Mouse (Mus musculus) MEL (cell line): ENCODE measurements around the gene Sox21.

ENCODE experiments used
- BHLHE40 ChIP-seq: IDR thresholded peaks from 2 replicates; pipeline ENCODE4 v1.6.1; 2012; ENCODE audit warnings: low read depth, mild to moderate bottlenecking, inconsistent platforms, low read length, improper control_type of control experiment, borderline replicate concordance
- CTCF ChIP-seq, 3 experiments: IDR thresholded peaks in 2 of 3; conservative IDR thresholded peaks in 1 of 3; 2 replicates each; pipeline ENCODE4 v1.5.1; 2011 to 2012; ENCODE audit warnings: low read length in 3 of 3, low read depth in 2 of 3, mild to moderate bottlenecking in 2 of 3, improper control_type of control experiment in 1 of 3, inconsistent platforms in 1 of 3, mixed read lengths in 1 of 3, moderate library complexity in 1 of 3; ENCODE audit not compliant: control insufficient read depth in 1 of 3, insufficient read depth in 1 of 3, poor library complexity in 1 of 3, severe bottlenecking in 1 of 3
- HCFC1 ChIP-seq: IDR thresholded peaks from 2 replicates; pipeline ENCODE4 v1.6.1; 2012; ENCODE audit warnings: low read depth, mild to moderate bottlenecking, inconsistent platforms, low read length, improper control_type of control experiment, moderate library complexity
- POLR2A ChIP-seq, 2 experiments: IDR thresholded peaks; 2 replicates each; pipeline ENCODE4 v1.6.1; 2011 to 2012; ENCODE audit warnings: low read length in 2 of 2, mild to moderate bottlenecking in 2 of 2, control low read depth in 1 of 2, improper control_type of control experiment in 1 of 2, low read depth in 1 of 2, moderate library complexity in 1 of 2; ENCODE audit not compliant: control insufficient read depth in 1 of 2, insufficient read depth in 1 of 2, poor library complexity in 1 of 2
- TCF12 ChIP-seq: IDR thresholded peaks from 2 replicates; pipeline ENCODE4 v1.6.1; 2014; ENCODE audit warnings: low read depth, mild to moderate bottlenecking, inconsistent platforms, low read length, improper control_type of control experiment, moderate library complexity

GRCm38 (mm10) chr14:118233786-118234540, 2.9 kb downstream of the Sox21 start:
- TF ChIP-seq HCFC1, result no peak
- TF ChIP-seq POLR2A (IDR thresholded peaks at IDR 0.05; ENCODE audit: control insufficient read depth in 1 of 2, insufficient read depth in 1 of 2, low read depth in 1 of 2, low read length in 2 of 2, poor library complexity in 1 of 2), result no peak
- TF ChIP-seq CTCF (IDR thresholded peaks at IDR 0.05 in 2 of 3, conservative IDR thresholded peaks at IDR 0.05 in 1 of 3; ENCODE audit: control insufficient read depth in 1 of 3, insufficient read depth in 1 of 3, low read depth in 2 of 3, low read length in 3 of 3, poor library complexity in 1 of 3, severe bottlenecking in 1 of 3), result no peak
- TF ChIP-seq TCF12, result no peak
- TF ChIP-seq BHLHE40, result no peak
